Mouse (Mus musculus): ENCODE measurements at regions not wholly inside any gene's neighbourhood (a gene's known extent, or its start where the extent isn't known, plus 50 kb on each side); places are given as distances from the start of the nearest gene placed in this dataset.

DNA sequence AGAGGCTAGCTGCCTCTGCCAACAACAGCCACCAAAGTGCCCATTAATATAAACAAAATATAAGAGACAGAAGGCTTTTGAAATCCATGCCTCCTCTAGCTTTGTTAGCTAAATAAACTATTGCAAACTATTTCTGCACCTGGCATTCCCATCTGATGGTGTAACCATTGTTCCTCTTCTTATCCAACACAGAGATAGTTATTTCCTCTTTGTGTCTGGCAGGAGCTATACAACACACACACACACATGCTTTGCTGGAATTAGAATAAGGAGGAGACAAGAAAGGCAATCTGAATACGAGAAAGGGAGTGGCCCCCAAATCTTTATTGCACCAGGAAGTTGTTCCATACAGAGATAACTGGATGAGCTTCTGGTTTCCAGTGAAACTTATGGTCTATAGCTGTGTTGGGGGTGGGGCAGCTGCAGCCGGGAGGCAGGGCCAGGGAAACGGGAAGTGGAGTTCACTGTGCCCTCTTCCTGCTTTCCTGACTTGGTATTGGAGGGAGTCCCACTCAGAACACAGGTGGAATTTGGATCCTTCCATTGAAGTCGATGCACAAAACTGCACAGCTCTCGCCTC lies 64.0 kb upstream of the Zdhhc17 start:
- no peak for DNase-seq

DNA sequence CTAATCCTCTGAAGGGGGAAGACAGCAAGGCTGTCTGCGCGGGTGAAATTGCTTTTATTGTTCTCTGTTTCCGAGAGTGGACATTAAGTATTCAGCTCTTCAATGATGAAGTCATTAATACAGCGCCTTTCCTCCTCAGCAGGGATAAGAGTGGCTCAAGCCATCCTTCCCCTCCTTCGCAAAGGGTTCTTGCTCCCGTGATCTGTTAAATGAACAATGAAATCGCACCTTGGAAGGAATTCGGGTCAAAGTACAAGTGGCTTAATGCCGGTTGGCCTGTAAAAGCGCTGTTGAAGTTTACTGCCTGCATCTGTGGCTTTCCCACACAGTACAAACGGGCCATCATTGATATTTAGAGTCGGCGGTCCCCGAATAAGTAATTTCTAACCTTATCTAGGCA lies 63.3 kb upstream of the Zdhhc17 start:
- no peak for DNase-seq

DNA sequence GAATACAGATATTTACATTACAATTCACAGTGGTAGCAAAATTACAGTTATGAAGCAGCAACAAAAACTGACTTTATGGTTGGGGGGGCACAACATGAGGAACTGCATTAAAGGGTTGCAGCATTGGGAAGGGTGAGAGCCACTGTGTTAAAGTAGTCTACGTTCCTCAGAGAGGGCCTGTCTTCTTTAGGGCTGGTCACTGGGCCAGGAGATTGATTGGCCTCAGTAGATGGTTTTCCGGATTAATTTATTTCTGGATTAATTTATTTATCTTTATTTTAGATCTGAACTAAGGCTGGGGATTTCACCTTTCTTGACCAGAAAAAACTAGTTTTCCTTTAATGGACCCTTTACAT lies 62.6 kb upstream of the Zdhhc17 start:
- no peak for DNase-seq

DNA sequence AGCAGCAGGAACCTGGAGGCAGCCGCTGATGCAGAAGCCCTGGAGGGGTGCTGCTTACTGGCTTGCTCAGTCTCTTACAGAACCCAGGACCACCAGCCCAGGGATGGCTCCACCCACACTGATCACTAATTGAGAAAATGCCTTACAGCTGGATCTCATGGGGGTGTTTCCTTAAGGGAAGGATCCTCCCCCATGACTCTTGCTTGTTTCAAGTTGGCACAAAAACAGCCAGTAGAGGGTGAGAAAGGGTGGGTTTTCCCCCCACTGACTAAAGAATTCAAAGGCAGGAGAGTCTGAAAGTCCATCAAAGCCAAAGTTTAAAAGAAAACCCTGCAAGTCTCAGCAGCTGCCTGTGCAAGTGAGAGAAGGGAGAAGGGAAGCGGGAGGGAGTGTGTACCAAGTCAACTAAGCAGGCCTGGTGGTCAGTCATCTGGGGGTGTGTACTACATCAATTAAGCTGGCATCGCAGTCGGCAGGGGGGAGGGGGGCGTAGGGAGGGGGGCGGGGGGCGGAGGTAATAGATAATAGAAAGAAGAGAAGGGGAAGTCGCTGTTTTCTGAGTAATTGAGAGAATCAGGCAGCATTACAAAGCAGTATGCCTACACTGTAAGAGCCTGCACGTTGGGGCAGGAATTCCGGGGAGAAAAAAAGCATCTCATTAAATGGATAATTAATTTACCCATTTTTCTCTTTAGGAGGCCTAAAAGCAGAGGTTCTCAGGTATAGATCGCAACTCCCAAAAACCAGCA lies 62.0 kb upstream of the Zdhhc17 start:
- DNase-seq: no peak

DNA sequence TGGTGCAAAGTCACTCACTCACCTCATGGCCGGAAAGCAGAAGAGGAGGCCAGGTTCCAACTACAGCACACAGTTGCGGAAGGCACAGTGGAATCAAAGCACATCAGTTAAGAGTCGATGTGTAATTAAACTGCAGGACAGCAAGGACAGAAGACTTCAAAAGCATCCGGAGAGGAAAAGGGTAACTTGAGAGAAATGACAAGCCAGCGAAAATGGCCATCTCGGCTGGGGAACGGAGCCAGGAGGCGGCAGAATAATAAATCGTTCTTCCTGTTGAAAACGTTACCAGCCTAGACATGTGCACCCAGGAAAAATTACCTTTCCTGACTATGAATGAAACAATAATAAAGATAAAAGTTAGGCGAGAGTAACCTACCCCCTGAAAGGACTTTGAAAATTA lies 56.2 kb upstream of the Zdhhc17 start:
- no peak for DNase-seq

DNA sequence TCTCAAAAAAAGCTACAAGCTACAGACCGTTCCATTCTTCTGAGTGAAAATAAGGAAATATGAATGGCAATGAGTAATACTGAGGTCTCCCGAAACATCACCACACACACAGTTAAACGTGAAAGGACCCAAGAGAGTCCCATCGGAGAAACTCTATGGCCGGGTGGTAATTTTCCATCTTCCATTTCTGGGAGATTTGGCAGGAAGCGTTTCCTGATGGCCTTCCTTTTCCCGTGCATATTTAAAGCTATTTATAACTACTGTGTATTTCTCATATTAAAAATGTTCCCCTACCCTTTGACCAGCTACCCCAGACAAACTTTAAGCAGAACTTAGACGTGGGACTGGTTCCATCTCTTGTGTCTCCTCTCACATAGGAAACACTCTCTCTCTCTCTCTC lies 50.7 kb upstream of the Zdhhc17 start:
- no peak for DNase-seq
